Mouse (Mus musculus) hematopoietic stem cell, adult 5-6 weeks (primary cell): ENCODE data around the gene Gstm6. TPM values are rescaled to one million over a fixed set of nuclear protein-coding genes. Genes with fewer than 3 reads are reported as not detected.
"Not testable (repeated sequence)": the region's sequence is repeated elsewhere in the genome, so short reads cannot be mapped to it uniquely, and the experiment has no call there.

Experiments
- ATAC-seq, 2 experiments: fragments of 125-278 bp in 1 of 2; replicated peaks in 1 of 2; 2 replicates each; pipeline ENCODE4 v1.8.0; 2016 to 2017; ENCODE audit warnings: inconsistent platforms in 2 of 2, mild to moderate bottlenecking in 2 of 2, moderate number of reproducible peaks in 2 of 2, low read depth in 1 of 2, moderate TSS enrichment in 1 of 2; ENCODE audit not compliant: low FRiP score in 2 of 2, poor library complexity in 2 of 2, severe bottlenecking in 2 of 2, insufficient read depth in 1 of 2, low TSS enrichment in 1 of 2
- total RNA-seq: library from RNA; stranded (forward); fragments of 172-1452, 232-1000 nt; gene quantifications from 2 replicates; pipeline ENCODE4 v1.2.3, GENCODE M21; 2017

Gstm6 gene
- total RNA-seq, 1 experiment from 2014 or later: not detected

GRCm38 (mm10) chr3:107917783-107918408, 25.7 kb downstream of the Gstm6 start:
- peak; percentile 56 to 76; a peak in 3 of 4 replicates for ATAC-seq

GRCm38 (mm10) chr3:107917097-107917496, 26.5 kb downstream of the Gstm6 start:
- no peak for ATAC-seq

- ATAC-seq: no peak
These were observed 26.9 kb downstream of the Gstm6 start for GRCm38 (mm10) chr3:107916674-107917073.

- no peak for ATAC-seq
These were observed 37.6 kb downstream of the Gstm6 start for GRCm38 (mm10) chr3:107905942-107906341.

GRCm38 (mm10) chr3:107900955-107901673, 42.4 kb downstream of the Gstm6 start:
- ATAC-seq: no peak

- no peak for ATAC-seq
These were observed 44.9 kb downstream of the Gstm6 start for GRCm38 (mm10) chr3:107898691-107899090.

- peak; percentile 88 to 92 for ATAC-seq
These were observed 47.6 kb downstream of the Gstm6 start, which contains the start of gene Gstm5 for GRCm38 (mm10) chr3:107895720-107896569. Gene Gstm5, plus strand, starts transcription at chr3:107895821.

- ATAC-seq: no peak
These were observed 48.3 kb downstream of the Gstm6 start for GRCm38 (mm10) chr3:107895194-107895719.

- ATAC-seq: not testable (repeated sequence)
These were observed 54.3 kb downstream of the Gstm6 start for GRCm38 (mm10) chr3:107889236-107889635.

Other genes with a start within 250 kb of the Gstm6 start
- gene Ahcyl1, start 247.2 kb downstream of the Gstm6 start, total RNA-seq: 79.8 and 99.2 TPM in 2 replicates
- gene Csf1, start 183.3 kb downstream of the Gstm6 start, total RNA-seq: 5.7 and 6.2 TPM in 2 replicates
- not detected in 2 replicates for gene Eps8l3, start 66.5 kb downstream of the Gstm6 start, total RNA-seq
- gene Gstm5, start 47.9 kb downstream of the Gstm6 start, total RNA-seq: 34.2 and 42.6 TPM in 2 replicates
- gene Gstm7, start 11.9 kb downstream of the Gstm6 start, total RNA-seq: 8.3 and 11.8 TPM in 2 replicates
- not detected in 2 replicates for gene Gstm3, start 25.5 kb upstream of the Gstm6 start, total RNA-seq
- gene Gstm2, start 42.7 kb upstream of the Gstm6 start, total RNA-seq: 1.7 and 2.8 TPM in 2 replicates
- 104 and 128 TPM in 2 replicates for gene Gstm1, start 74.2 kb upstream of the Gstm6 start, total RNA-seq
- gene Gstm4, start 101.1 kb upstream of the Gstm6 start, total RNA-seq: 11.8 and 13.1 TPM in 2 replicates
- 45.3 and 46.7 TPM in 2 replicates for gene Ampd2, start 142.9 kb upstream of the Gstm6 start, total RNA-seq
- gene Gnat2, start 149.0 kb upstream of the Gstm6 start, total RNA-seq: 3.8 and 4.4 TPM in 2 replicates
- gene Gnai3, start 202.4 kb upstream of the Gstm6 start, total RNA-seq: 140 and 171 TPM in 2 replicates
- gene Gpr61, start 211.1 kb upstream of the Gstm6 start, total RNA-seq: not detected in 2 replicates
- 3.2 and 5.8 TPM in 2 replicates for gene Amigo1, start 242.6 kb upstream of the Gstm6 start, total RNA-seq